Mouse (Mus musculus) CD4-positive, CD25-positive, alpha-beta regulatory T cell, adult 4 months (primary cell): ENCODE data around the gene Cd59a. TPM values are rescaled to one million over a fixed set of nuclear protein-coding genes. Genes with fewer than 3 reads are reported as not detected.
"Not testable (repeated sequence)": the region's sequence is repeated elsewhere in the genome, so short reads cannot be mapped to it uniquely, and the experiment has no call there.

Source experiments
- ATAC-seq: one replicate; pipeline ENCODE4 v1.8.0; 2017
- polyA plus RNA-seq, 2 experiments: library from polyadenylated mRNA; unstranded; fragments of 100-300 nt; shearing (Covaris generic); gene quantifications; one replicate each; pipeline ENCODE4 v1.2.1; 2017

Gene Cd59a
- polyA plus RNA-seq, result under 1 TPM in 1 of 2 experiments, not detected in 1; 0.52 TPM

GRCm38 (mm10) chr2:104095741-104096213 lies at the start of gene Cd59a:
Gene Cd59a, plus strand, starts transcription at chr2:104095801.
- ATAC-seq, result peak; percentile 62

- ATAC-seq, result no peak
These were observed 37.2 kb upstream of the Cd59a start for GRCm38 (mm10) chr2:104058381-104058780.

GRCm38 (mm10) chr2:104058954-104059353 lies 36.6 kb upstream of the Cd59a start:
- no peak for ATAC-seq

- ATAC-seq, result no peak
These were observed 35.8 kb upstream of the Cd59a start for GRCm38 (mm10) chr2:104059786-104060185.

GRCm38 (mm10) chr2:104060996-104061395 lies 34.6 kb upstream of the Cd59a start:
- no peak for ATAC-seq

- ATAC-seq, result no peak
These were observed 32.9 kb upstream of the Cd59a start for GRCm38 (mm10) chr2:104062665-104063064.

- ATAC-seq, result no peak
These were observed 31.4 kb upstream of the Cd59a start for GRCm38 (mm10) chr2:104064152-104064551.

GRCm38 (mm10) chr2:104065526-104065925 lies 30.1 kb upstream of the Cd59a start, which contains the start of gene Gm10912:
Gene Gm10912, plus strand, starts transcription at chr2:104065826.
- ATAC-seq, result not testable (repeated sequence)

- ATAC-seq, result not testable (repeated sequence)
These were observed 27.2 kb upstream of the Cd59a start, which contains the start of gene Gm10799 for GRCm38 (mm10) chr2:104068450-104068849. Gene Gm10799, minus strand, starts transcription at chr2:104068550.

GRCm38 (mm10) chr2:104069704-104070185 lies 25.9 kb upstream of the Cd59a start, which contains the start of gene Cd59b:
Gene Cd59b, plus strand, starts transcription at chr2:104069849.
- peak; percentile 88 for ATAC-seq

GRCm38 (mm10) chr2:104078285-104078684 lies 17.3 kb upstream of the Cd59a start:
- not testable (repeated sequence) for ATAC-seq

GRCm38 (mm10) chr2:104081436-104082050 lies 14.1 kb upstream of the Cd59a start:
- ATAC-seq, result not testable (repeated sequence)

- no peak for ATAC-seq
These were observed 13.1 kb upstream of the Cd59a start for GRCm38 (mm10) chr2:104082474-104082873.

- not testable (repeated sequence) for ATAC-seq
These were observed 11.6 kb upstream of the Cd59a start for GRCm38 (mm10) chr2:104084027-104084426.

- ATAC-seq, result not testable (repeated sequence)
These were observed 8.0 kb upstream of the Cd59a start for GRCm38 (mm10) chr2:104087562-104087961.

GRCm38 (mm10) chr2:104093305-104093704 lies 2.3 kb upstream of the Cd59a start:
- no peak for ATAC-seq

GRCm38 (mm10) chr2:104096256-104096655 lies 655 bp downstream of the Cd59a start:
- ATAC-seq, result no peak

- not testable (repeated sequence) for ATAC-seq
These were observed 1.2 kb downstream of the Cd59a start for GRCm38 (mm10) chr2:104096796-104097195.

GRCm38 (mm10) chr2:104097396-104097795 lies 1.8 kb downstream of the Cd59a start:
- ATAC-seq, result not testable (repeated sequence)

GRCm38 (mm10) chr2:104098529-104099230 lies 3.1 kb downstream of the Cd59a start:
- no peak for ATAC-seq

GRCm38 (mm10) chr2:104099231-104099585 lies 3.6 kb downstream of the Cd59a start:
- ATAC-seq, result no peak

GRCm38 (mm10) chr2:104099946-104100345 lies 4.3 kb downstream of the Cd59a start:
- no peak for ATAC-seq

GRCm38 (mm10) chr2:104104800-104105199 lies 9.2 kb downstream of the Cd59a start:
- ATAC-seq, result no peak

- not testable (repeated sequence) for ATAC-seq
These were observed 13.4 kb downstream of the Cd59a start for GRCm38 (mm10) chr2:104109021-104109420.
